Mouse (Mus musculus) kidney, adult 2 months (tissue): ENCODE results near the gene Ptpn21.

Experiments used
- CTCF ChIP-seq: fragments of 200-500 bp; conservative IDR thresholded peaks from 2 replicates; pipeline ENCODE4 v1.5.1; 2011; ENCODE audit warnings: low read depth, mild to moderate bottlenecking, control low read depth, low read length, moderate library complexity, mixed read lengths; ENCODE audit not compliant: insufficient read depth, insufficient read length
- POLR2A ChIP-seq: fragments of 200-500 bp; IDR thresholded peaks from one replicate; pipeline ENCODE4 v1.6.1; 2011; ENCODE audit warnings: low read depth, low read length, control low read depth

DNA sequence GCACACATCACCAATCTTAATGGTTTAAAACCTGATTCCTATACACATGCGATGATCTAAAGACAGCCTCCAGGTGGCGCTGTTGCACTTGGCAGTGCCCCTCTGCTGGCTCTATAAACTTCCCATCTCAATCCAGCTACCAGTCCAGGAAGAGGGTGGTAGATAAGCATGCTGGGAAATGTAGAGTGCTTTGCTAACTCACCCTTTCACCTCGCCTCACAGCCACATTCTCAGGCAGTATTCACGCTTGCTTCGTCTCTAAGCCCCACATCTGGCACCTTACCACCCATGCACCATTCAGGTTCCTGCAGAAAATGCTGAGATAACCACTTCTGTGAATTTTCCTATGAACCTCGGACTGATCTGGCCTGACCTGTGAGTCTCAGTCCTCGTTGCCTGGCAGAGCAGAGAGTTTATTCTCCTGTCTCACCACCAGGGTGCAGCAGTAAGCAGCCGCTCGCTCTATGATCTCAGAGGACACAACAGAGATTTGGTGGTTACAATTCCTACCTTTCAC, 62.5 kb downstream of the Ptpn21 start:
- TF ChIP-seq POLR2A, result no peak
- TF ChIP-seq CTCF, result peak; percentile 88
